20 mouse cellular contexts compared by ENCODE assay signal in genomic region chr13:71272431-71272830, GRCm38 (mm10).
DNase-seq lines count a peak whose midpoint lies in the region; ATAC-seq and TF ChIP-seq lines count a peak whose summit lies in the region.
"Had no signal": no experiment of that assay in that cellular context is flagged by ENCODE, and none has a peak within 500 bp of the region (broad histone marks: within the 10 kb centered on the region; RNA-seq: fewer than 3 reads in every experiment).

No protein-coding gene starts in this region.

- H3K9ac ChIP-seq in kidney, embryonic 16.5 days (replicated peaks; ENCODE audit: low read length) = no peak overlapping the region
- no peak overlapping the region for H3K9ac ChIP-seq in hindbrain, embryonic 11.5 days (ENCODE audit: low read depth, low read length)
- no peak overlapping the region for H3K9ac ChIP-seq in forebrain, embryonic 13.5 days
- H3K9ac ChIP-seq: embryonic facial prominence, embryonic 15.5 days; hindbrain, embryonic 14.5 days; limb, embryonic 12.5 days had no signal

- H3K4me1 ChIP-seq in kidney, embryonic 16.5 days (ENCODE audit: insufficient read depth, low read length) = peaks cover 15% of the 10 kb centered on the region
- H3K4me1 ChIP-seq in hindbrain, embryonic 11.5 days (replicated peaks; ENCODE audit: control insufficient read depth, insufficient read depth, low read length) = no peaks in the 10 kb centered on the region
- H3K4me1 ChIP-seq in forebrain, embryonic 13.5 days = no peaks in the 10 kb centered on the region
- H3K4me1 ChIP-seq: embryonic facial prominence, embryonic 15.5 days had no signal

- H3K36me3 ChIP-seq in kidney, embryonic 16.5 days (ENCODE audit: insufficient read depth, low read length) = no peaks in the 10 kb centered on the region
- H3K36me3 ChIP-seq in hindbrain, embryonic 11.5 days (ENCODE audit: control insufficient read depth, insufficient read depth, low read length) = no peaks in the 10 kb centered on the region
- no peaks in the 10 kb centered on the region for H3K36me3 ChIP-seq in forebrain, embryonic 13.5 days (ENCODE audit: poor library complexity, severe bottlenecking)
- H3K36me3 ChIP-seq: embryonic facial prominence, embryonic 15.5 days; G1E; limb, embryonic 12.5 days had no signal

- no peak for TF ChIP-seq CTCF in layer of hippocampus, adult 2 months (conservative IDR thresholded peaks at IDR 0.05)

- H3K27me3 ChIP-seq in kidney, embryonic 16.5 days (ENCODE audit: insufficient read depth, low read length) = peaks cover 25% of the 10 kb centered on the region
- H3K27me3 ChIP-seq in hindbrain, embryonic 11.5 days (ENCODE audit: control insufficient read depth, insufficient read depth, low read length) = no peaks in the 10 kb centered on the region
- no peaks in the 10 kb centered on the region for H3K27me3 ChIP-seq in forebrain, embryonic 13.5 days
- H3K27me3 ChIP-seq: embryonic facial prominence, embryonic 15.5 days; limb, embryonic 12.5 days had no signal

- no peak for DNase-seq in layer of hippocampus, adult 2 months (ENCODE audit: low spot score in 2 of 2)
- DNase-seq in layer of hippocampus, adult 8-10 months (ENCODE audit: low spot score in 2 of 2) = no peak
- peak; percentile 56 for DNase-seq in adrenal gland, postnatal 10 days
- DNase-seq in right cerebral cortex, postnatal 25 days = no peak
- DNase-seq in hindbrain, embryonic 11.5 days (ENCODE audit: low spot score) = no peak
- DNase-seq: cerebellum, adult 2 months; gastrocnemius, adult 2 months; heart, adult 2 months; lung, postnatal 14 days; spleen, adult 18-20 months; thymus, postnatal 4 days had no signal

- WGBS in kidney, embryonic 16.5 days = 57% methylated on average over 5 of the region's 5 CpGs
- 78% methylated on average over 5 of the region's 5 CpGs for WGBS in hindbrain, embryonic 11.5 days
- 86% methylated on average over 5 of the region's 5 CpGs for WGBS in forebrain, embryonic 13.5 days

- H3K4me2 ChIP-seq in kidney, embryonic 16.5 days (replicated peaks; ENCODE audit: low read depth, low read length) = no peak overlapping the region
- no peak overlapping the region for H3K4me2 ChIP-seq in hindbrain, embryonic 11.5 days (replicated peaks; ENCODE audit: low read depth, low read length)
- H3K4me2 ChIP-seq in forebrain, embryonic 13.5 days = no peak overlapping the region
- H3K4me2 ChIP-seq: embryonic facial prominence, embryonic 15.5 days; hindbrain, embryonic 14.5 days; limb, embryonic 12.5 days; midbrain, embryonic 11.5 days had no signal

- H3K9me3 ChIP-seq in kidney, embryonic 16.5 days (ENCODE audit: low read length) = no peaks in the 10 kb centered on the region
- H3K9me3 ChIP-seq in hindbrain, embryonic 11.5 days (ENCODE audit: control insufficient read depth, low read length) = no peaks in the 10 kb centered on the region
- H3K9me3 ChIP-seq in forebrain, embryonic 13.5 days (replicated peaks) = no peaks in the 10 kb centered on the region
- H3K9me3 ChIP-seq: embryonic facial prominence, embryonic 15.5 days; limb, embryonic 12.5 days had no signal

- H3K4me3 ChIP-seq in layer of hippocampus, adult 2 months = no peak overlapping the region
- H3K4me3 ChIP-seq in kidney, embryonic 16.5 days (ENCODE audit: low read length) = no peak overlapping the region
- H3K4me3 ChIP-seq in hindbrain, embryonic 11.5 days (ENCODE audit: low read depth, low read length) = no peak overlapping the region
- H3K4me3 ChIP-seq in forebrain, embryonic 13.5 days = no peak overlapping the region
- H3K4me3 ChIP-seq: embryonic facial prominence, embryonic 15.5 days; gastrocnemius, adult 2 months; heart, adult 2 months; limb, embryonic 12.5 days; myocyte had no signal

- peak; percentile 74 for ATAC-seq in kidney, embryonic 16.5 days (ENCODE audit: low FRiP score, low TSS enrichment)
- no peak for ATAC-seq in hindbrain, embryonic 11.5 days (ENCODE audit: low FRiP score)
- no peak for ATAC-seq in forebrain, embryonic 13.5 days
- ATAC-seq: forebrain, embryonic 16.5 days had no signal

- peak overlapping the region; percentile 59; the same call in 1 of the 2 replicates for H3K27ac ChIP-seq in layer of hippocampus, adult 2 months
- H3K27ac ChIP-seq in kidney, embryonic 16.5 days (ENCODE audit: low read length) = peak overlapping the region; percentile 76
- no peak overlapping the region for H3K27ac ChIP-seq in hindbrain, embryonic 11.5 days (ENCODE audit: low read depth, low read length)
- H3K27ac ChIP-seq in forebrain, embryonic 13.5 days = no peak overlapping the region
- H3K27ac ChIP-seq: embryonic facial prominence, embryonic 15.5 days; gastrocnemius, adult 2 months; heart, adult 2 months; hindbrain, embryonic 14.5 days; limb, embryonic 12.5 days had no signal

Comparison
In these comparisons a context has a peak if more than half of its experiments do, and no peak if none do; other contexts are left out.
1. H3K27ac ChIP-seq: peak in layer of hippocampus, adult 2 months (single experiment) and kidney, embryonic 16.5 days (single experiment); none in hindbrain, embryonic 11.5 days (single experiment) and forebrain, embryonic 13.5 days (single experiment).